Mouse (Mus musculus) lung, postnatal 0 days (tissue): ENCODE results near the gene Rabepk.

Experiments
- CTCF ChIP-seq: IDR thresholded peaks from 2 replicates; pipeline ENCODE4 v1.5.1; 2016; ENCODE audit warnings: antibody characterized with exemption, mild to moderate bottlenecking
- EP300 ChIP-seq: IDR thresholded peaks from 2 replicates; pipeline ENCODE4 v1.6.1; 2016; ENCODE audit warnings: antibody characterized with exemption, mild to moderate bottlenecking, control low read depth

DNA sequence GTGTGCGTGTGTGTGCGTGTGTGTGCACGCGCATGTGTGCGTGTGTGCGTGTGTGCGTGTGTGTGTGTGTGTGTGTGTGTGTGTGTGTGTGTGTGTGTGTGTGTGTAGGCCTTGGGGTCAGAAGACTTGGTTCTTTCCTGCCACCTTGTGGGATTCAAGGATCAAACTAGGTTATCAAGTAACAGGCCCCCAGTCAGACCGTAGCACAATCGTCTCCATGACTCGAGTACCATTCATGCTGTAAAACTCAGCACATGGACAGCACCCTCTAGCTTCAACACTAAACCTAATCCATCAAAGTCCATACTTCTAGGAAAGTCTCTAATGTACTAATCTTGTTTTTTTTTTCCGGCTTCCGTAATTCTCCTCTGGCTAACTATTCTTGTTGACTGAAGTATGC, 34.9 kb downstream of the Rabepk start:
- TF ChIP-seq CTCF (no peak), EP300 (no peak)
